Mouse (Mus musculus): ENCODE results near the gene Gm21954.

DNA sequence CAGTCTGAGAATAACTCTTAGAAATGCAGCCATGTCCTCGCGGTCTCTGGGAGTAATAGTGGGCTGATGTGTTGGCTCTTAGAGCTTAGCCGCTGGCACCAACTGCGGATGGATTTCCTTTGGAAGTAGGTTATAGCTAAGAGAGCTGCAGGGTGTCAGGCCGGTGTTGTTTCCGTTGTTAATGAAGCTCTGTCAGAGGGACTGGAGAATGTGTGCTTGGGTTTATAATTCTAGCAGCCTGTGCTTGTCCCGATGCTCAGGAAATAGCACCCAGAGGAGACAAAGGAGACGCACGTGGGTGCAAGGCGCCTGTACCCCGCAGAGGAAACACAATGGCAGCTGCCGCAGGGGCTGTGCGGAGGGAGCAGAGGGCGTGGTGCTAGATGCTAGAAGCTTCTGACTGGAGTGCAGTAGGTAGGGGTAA, 56.5 kb downstream of the Gm21954 start:
- TF ChIP-seq CTCF (IDR thresholded peaks at IDR 0.05; ENCODE audit: low read depth) (no peak), EP300 (IDR thresholded peaks at IDR 0.05; ENCODE audit: low read depth) (no peak)
